Mouse (Mus musculus) testis, postnatal 14 days (tissue): ENCODE results near the gene Pogk.

ENCODE experiments used
- DNase-seq: peaks from one replicate; pipeline ENCODE4 v3.0.0; 2021; ENCODE audit warnings: low spot score

Pogk gene

GRCm38 (mm10) chr1:166409701-166410220 is at the start of gene Pogk:
Pogk (minus strand) TSS chr1:166409863.
- peak; percentile 84 for DNase-seq

GRCm38 (mm10) chr1:166441992-166442391 is 32.3 kb upstream of the Pogk start:
- no peak for DNase-seq

- no peak for DNase-seq
Observed at GRCm38 (mm10) chr1:166439426-166439825, 29.8 kb upstream of the Pogk start.

GRCm38 (mm10) chr1:166429809-166430431 is 20.3 kb upstream of the Pogk start:
- DNase-seq, result no peak

GRCm38 (mm10) chr1:166429053-166429452 is 19.4 kb upstream of the Pogk start:
- no peak for DNase-seq

GRCm38 (mm10) chr1:166412266-166412665 is 2.6 kb upstream of the Pogk start:
- DNase-seq, result no peak

- DNase-seq, result no peak
Observed at GRCm38 (mm10) chr1:166411541-166411940, 1.9 kb upstream of the Pogk start.

- DNase-seq, result peak; percentile 38
Observed at GRCm38 (mm10) chr1:166409177-166409700, 424 bp downstream of the Pogk start.

GRCm38 (mm10) chr1:166403846-166404245 is 5.8 kb downstream of the Pogk start:
- DNase-seq, result no peak

GRCm38 (mm10) chr1:166402003-166402402 is 7.7 kb downstream of the Pogk start:
- no peak for DNase-seq

- no peak for DNase-seq
Observed at GRCm38 (mm10) chr1:166401455-166401854, 8.2 kb downstream of the Pogk start.

GRCm38 (mm10) chr1:166396381-166396780 is 13.3 kb downstream of the Pogk start:
- no peak for DNase-seq

GRCm38 (mm10) chr1:166395661-166396060 is 14.0 kb downstream of the Pogk start:
- DNase-seq, result no peak

- DNase-seq, result no peak
Observed at GRCm38 (mm10) chr1:166394770-166395169, 14.9 kb downstream of the Pogk start.

GRCm38 (mm10) chr1:166391671-166392070 is 18.0 kb downstream of the Pogk start:
- no peak for DNase-seq

GRCm38 (mm10) chr1:166389406-166390125 is 20.1 kb downstream of the Pogk start:
- DNase-seq, result no peak

GRCm38 (mm10) chr1:166388511-166388910 is 21.2 kb downstream of the Pogk start:
- DNase-seq, result no peak

- DNase-seq, result no peak
Observed at GRCm38 (mm10) chr1:166385431-166385830, 24.2 kb downstream of the Pogk start.

- no peak for DNase-seq
Observed at GRCm38 (mm10) chr1:166384614-166385013, 25.0 kb downstream of the Pogk start.

- DNase-seq, result no peak
Observed at GRCm38 (mm10) chr1:166382626-166383025, 27.0 kb downstream of the Pogk start.

GRCm38 (mm10) chr1:166381821-166382220 is 27.8 kb downstream of the Pogk start:
- no peak for DNase-seq

- DNase-seq, result no peak
Observed at GRCm38 (mm10) chr1:166381336-166381735, 28.3 kb downstream of the Pogk start.

- peak; percentile 54 for DNase-seq
Observed at GRCm38 (mm10) chr1:166379630-166380231, 29.9 kb downstream of the Pogk start.
